Mouse (Mus musculus) kidney, adult 2 months (tissue): ENCODE measurements around the gene Epb41.

ENCODE experiments used
- CTCF ChIP-seq: fragments of 200-500 bp; conservative IDR thresholded peaks from 2 replicates; pipeline ENCODE4 v1.5.1; 2011; ENCODE audit warnings: low read depth, mild to moderate bottlenecking, control low read depth, low read length, moderate library complexity, mixed read lengths; ENCODE audit not compliant: insufficient read depth, insufficient read length
- POLR2A ChIP-seq: fragments of 200-500 bp; IDR thresholded peaks from one replicate; pipeline ENCODE4 v1.6.1; 2011; ENCODE audit warnings: low read depth, low read length, control low read depth

DNA sequence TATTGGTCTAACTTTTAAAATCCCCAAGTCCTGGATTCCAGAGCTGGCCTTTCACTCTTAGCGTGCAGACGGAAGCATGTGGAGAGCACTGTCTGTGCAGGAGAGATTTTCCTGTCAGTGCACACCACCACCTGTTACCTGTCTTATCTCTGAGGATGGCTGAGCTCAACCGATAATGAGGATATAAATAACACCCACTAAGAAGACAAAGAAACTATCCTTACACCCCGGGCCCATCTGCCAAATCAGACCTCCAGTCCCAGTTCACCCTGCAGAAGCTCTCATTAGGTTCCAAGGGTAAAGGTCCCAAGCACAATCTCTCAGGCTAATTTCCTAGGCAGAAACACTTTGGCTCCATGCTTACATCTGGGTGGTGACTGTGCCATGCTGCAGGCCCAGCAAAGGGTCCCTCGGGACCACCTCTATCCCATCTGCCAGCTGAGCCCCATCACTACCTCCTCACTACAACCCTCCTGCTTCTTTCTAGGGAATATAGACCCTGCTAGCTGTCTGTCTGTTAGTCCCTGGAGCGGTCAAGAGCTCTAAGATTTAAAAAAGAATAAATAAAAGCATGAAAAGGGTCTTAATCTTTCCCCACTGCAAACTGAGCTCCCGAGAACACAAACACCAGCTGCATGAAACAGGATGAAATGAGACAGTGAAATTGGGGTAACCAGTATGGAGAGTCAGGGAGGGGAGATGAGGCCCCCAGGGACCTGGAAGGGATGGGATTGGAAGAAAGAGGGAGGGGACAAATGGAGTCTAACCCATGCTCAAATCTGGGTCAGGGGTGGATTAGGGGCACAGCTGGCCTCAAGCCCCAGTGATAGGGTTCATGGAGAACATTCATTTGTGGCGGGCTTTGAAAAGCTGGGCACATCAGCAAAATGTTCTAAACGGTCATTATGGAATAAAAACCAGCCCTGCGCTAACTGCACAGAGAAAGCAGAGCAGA, 23.5 kb downstream of the Epb41 start:
- TF ChIP-seq CTCF (no peak), POLR2A (no peak)
